Mouse (Mus musculus) C2C12 (cell line): ENCODE data around the gene Bend3.

ENCODE experiments used
- CTCF ChIP-seq: IDR thresholded peaks from one replicate; pipeline ENCODE4 v1.5.1; 2011; ENCODE audit not compliant: control insufficient read depth, insufficient read depth, insufficient read length
- FOSL1 ChIP-seq: IDR thresholded peaks from one replicate; pipeline ENCODE4 v1.8.0; 2011; ENCODE audit warnings: mild to moderate bottlenecking, low read length; ENCODE audit not compliant: poor library complexity, insufficient read depth, severe bottlenecking
- MAX ChIP-seq: IDR thresholded peaks from one replicate; pipeline ENCODE4 v1.6.1; 2011; ENCODE audit warnings: mild to moderate bottlenecking, control low read depth
- MYOD1 ChIP-seq: IDR thresholded peaks from one replicate; pipeline ENCODE4 v1.6.1; 2011; ENCODE audit warnings: low read depth; ENCODE audit not compliant: control insufficient read depth, insufficient read length
- MYOG ChIP-seq: IDR thresholded peaks from one replicate; pipeline ENCODE4 v1.6.1; 2011; ENCODE audit not compliant: control insufficient read depth, insufficient read length; ENCODE audit errors: extremely low read depth
- USF1 ChIP-seq: IDR thresholded peaks from one replicate; pipeline ENCODE4 v1.6.1; 2011; ENCODE audit warnings: low read depth, mild to moderate bottlenecking, control low read depth, moderate library complexity

- TF ChIP-seq CTCF (no peak), FOSL1 (no peak), MAX (no peak), USF1 (no peak), MYOG (no peak), MYOD1 (no peak)
Measured at GRCm38 (mm10) chr10:43509228-43509627, 30.6 kb downstream of the Bend3 start.
